Mouse (Mus musculus): ENCODE measurements around the gene Bud31. TPM values are rescaled to one million over a fixed set of nuclear protein-coding genes. Genes with fewer than 3 reads are reported as not detected.
A peak's percentile ranks its signal among the peaks of the same experiment; 100 is the strongest.
"Not testable (repeated sequence)": the region's sequence is repeated elsewhere in the genome, so short reads cannot be mapped to it uniquely, and the experiment has no call there.

Bud31 gene
- polyA plus RNA-seq (2017; shearing (Covaris generic)) = 100 to 1,000 TPM; 105 to 106 TPM

DNA sequence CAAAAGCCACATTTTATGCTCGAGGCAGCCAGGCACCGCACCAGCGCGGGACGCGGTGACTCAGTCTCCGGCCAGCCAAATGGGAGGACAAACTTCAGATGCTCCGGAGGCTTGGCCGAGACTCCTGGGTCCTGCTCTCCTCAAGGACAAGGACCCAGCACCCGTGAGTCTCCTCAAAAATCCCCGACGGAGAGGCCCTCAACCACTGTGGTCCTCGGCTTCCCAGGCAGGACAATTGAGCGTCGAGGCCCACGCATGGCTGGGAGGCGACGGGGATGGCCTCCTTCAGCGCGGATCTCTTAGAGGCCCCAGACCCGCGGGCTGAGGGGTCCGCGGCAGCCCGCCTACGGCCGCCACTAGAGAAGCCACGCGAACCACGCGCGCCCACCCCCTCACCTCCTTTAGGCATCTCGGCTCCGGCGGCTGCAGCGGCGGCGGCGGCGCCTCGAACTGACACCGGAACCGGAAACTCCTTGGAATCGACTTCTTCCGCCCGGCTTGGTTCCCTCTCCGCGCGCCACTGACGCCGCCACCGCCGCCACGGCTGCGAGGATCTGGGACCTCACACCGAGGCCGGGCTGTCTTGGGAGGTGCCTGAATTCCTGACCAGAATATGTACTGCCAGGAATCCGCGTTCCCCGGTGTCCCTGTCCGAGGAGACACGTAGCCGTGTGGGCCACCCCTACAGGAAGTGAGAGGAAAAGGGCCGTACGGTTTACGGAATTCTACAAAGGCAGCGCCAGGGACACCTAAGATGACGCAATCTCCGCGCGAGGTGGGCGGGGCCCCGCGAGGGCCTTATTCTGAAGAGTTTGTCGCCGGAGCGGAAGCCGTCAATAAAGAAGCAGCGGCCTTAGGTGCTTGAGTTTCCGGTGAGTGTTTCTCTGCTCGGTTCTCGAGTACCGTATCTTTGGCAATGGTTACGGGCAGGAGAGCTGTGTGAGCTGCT lies at the start of gene Bud31, which contains the start of gene Pdap1:
TSS of gene Bud31 (plus strand) at position 792 of the 949 bp plus-strand sequence.
TSS of gene Pdap1 (minus strand) at position 668 of the 949 bp plus-strand sequence.
- ATAC-seq = peak; percentile 89

GRCm38 (mm10) chr5:145096195-145096594 lies 44.0 kb upstream of the Bud31 start:
- no peak for ATAC-seq

- ATAC-seq = no peak
These were observed 41.8 kb upstream of the Bud31 start for GRCm38 (mm10) chr5:145098340-145098821.

DNA sequence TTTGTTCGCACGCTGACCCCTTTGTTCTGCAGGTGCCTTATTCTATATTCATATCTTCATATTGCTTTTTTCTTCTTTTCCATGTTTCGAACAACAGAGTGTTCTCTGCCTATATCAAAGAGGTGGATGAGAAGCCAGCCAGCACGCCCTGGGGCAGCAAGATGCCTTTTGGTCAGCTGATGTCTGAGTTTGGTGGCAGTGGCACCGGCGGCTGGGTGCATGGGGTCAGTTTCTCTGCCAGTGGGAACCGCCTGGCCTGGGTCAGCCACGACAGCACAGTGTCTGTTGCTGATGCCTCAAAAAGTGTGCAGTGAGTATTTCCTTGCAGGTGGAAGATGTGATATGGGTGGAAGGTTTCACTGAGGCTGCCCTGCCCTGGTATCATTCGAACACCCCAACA lies 39.2 kb upstream of the Bud31 start:
- no peak for ATAC-seq

GRCm38 (mm10) chr5:145101451-145101850 lies 38.7 kb upstream of the Bud31 start:
- ATAC-seq = not testable (repeated sequence)

DNA sequence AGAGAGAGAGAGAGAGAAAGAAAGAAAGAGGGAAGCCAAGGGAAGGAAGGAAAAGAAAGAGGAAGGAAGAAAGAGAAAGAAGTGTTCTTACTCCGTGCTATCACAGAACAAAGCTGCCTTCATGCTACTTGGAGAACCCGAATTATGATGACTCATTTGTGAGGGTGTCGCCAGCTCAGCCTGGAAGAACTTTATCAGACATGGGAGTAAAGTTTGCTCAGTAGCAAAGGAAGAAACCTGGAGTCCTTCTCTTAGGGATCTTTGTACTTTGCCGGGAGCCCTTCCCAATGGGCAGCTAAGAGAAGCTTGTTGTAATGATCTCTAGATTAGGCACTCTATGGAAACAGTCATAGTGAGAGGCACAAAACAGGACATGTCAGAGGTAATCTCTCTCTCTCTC lies 37.5 kb upstream of the Bud31 start:
- ATAC-seq = no peak

DNA sequence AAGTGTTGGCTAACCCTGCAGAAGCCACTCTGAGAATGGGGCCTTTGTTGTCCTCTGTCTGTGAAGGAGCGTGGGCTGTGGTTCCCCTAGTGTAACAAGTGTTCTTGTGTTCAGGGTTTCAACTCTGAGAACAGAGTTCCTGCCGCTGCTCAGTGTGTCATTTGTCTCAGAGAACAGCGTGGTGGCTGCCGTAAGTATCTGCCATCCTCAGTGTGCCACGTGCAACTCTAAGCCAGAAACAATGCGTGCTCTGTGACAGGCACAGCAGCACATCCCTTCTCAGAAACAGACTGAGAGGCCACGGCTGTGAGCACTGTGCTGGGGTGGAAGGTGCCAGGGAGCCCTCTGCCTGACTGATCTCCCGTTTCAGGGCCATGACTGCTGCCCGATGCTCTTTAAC lies 35.8 kb upstream of the Bud31 start:
- no peak for ATAC-seq

GRCm38 (mm10) chr5:145105694-145106275 lies 34.4 kb upstream of the Bud31 start:
- ATAC-seq = no peak

DNA sequence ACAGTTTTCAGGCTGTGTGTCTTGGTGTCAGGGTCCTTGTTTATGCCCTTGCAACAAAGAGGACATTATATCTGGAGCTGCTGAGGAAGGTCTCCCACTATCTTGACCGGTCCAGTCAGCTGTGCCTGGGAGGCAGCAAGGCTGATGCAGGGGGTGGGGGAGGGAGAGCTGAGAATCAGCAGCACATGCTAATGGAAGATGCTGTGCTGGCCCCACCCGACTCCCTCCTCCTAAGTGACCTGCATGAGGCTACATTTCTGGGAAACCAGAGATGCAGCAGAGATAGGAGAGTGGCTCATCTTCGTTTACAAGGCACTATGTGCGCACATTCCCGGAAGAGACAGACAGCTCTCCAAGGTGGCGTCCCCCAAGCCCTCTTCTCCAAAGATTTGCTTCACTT lies 29.8 kb upstream of the Bud31 start:
- no peak for ATAC-seq

GRCm38 (mm10) chr5:145112566-145112965 lies 27.6 kb upstream of the Bud31 start:
- no peak for ATAC-seq

DNA sequence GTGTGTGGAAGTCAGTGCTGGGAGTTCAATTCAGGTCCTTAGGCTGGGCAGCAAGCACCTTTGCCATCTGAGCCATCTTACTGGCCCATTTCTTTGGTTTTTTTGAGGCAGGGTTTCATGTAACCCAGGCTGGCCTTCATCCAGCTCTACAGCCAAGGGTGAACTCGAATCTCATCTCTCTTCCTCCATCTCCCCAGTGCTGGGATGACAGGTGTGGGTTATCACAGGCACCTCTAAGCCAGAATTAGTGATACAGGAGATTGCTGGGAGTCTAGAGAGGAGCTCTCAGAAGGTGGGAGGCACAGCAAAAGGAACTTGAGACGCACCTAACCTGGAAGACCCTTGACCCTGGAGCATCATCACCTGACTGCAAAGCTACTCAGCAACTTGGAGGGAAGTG lies 26.7 kb upstream of the Bud31 start:
- no peak for ATAC-seq

GRCm38 (mm10) chr5:145114071-145114605 lies 26.0 kb upstream of the Bud31 start, which contains the start of gene Arpc1b:
TSS of gene Arpc1b (plus strand) at chr5:145114215.
- ATAC-seq = peak; percentile 22

- ATAC-seq = peak; percentile 38
These were observed 25.3 kb upstream of the Bud31 start for GRCm38 (mm10) chr5:145114606-145115473.

DNA sequence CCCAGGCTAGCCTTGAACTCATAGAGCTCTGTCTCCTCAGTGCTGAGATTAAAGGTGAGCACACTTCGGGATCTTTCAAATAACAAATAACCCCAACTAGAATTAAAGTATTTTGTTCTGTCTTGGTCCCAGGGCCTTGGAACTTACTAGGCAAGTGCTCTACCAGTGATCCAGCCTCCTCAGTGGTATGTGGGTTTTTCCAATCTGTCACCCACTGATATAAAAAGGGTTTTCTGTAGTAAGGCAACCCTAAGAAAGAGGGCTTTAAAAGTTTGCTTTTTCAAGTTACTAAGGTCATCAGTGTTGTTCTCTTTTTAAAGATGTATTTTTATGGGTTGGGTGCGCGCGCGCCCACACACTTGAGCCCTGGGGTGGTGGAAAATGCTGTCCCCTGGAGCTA lies 24.4 kb upstream of the Bud31 start:
- ATAC-seq = no peak

DNA sequence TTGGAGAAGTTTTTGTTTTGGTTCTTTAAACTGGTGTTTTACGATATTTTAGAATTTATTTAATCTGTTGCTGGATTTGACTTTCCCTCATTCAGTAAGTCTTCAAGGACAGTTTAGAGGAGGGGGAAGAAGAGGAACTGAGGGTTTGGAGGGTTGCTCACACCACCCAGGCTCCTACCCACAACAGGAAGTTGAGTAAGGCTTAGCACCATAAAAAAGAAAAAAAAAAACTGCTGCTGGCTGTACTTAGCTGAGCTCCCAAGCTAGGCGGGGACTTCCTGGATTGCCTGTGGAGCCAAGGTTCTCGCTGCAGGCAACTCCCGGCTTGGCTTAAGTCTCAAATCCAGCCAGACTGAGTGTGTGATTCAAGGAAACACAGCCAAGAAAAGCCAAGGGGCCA lies 23.8 kb upstream of the Bud31 start:
- ATAC-seq = peak; percentile 85

DNA sequence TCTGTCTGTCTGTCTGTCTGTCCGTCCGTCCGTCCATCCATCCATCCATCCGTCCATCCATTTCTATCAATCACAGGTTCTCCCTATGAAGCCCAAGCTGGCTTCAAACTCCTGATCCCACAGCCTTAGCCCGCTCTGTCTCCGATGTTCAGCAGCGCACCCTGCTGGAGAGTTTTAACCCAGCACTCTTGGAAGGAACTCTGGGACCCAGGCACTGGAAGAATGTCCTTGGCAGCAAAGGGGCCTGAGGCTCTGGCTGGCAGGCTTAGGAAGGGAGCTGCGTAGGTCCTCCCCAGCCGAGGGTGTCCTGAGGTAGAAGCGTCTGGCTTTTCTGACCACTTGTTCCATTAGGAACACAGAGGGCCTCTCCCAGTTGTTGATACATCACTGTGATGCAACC lies 23.2 kb upstream of the Bud31 start:
- no peak for ATAC-seq

DNA sequence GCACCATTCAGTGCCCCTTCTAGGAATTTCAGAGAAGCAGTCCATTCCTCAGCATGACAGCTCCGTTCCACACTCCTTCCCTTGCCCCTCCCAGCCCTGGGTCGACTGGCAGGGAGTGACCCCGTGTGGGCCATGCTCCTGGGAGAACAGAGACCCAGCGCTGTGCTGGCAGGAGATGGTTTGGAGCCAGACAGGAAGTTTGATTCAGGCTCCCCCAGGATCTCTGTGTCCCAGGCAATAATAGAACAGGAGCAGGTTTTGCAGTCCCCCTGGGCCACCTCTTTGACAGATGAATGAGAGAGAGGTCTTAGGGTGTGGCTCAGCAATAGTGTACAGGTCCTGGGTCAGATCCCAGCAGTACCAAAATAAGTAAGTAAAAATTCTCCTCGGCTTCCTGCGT lies 22.2 kb upstream of the Bud31 start:
- ATAC-seq = no peak

GRCm38 (mm10) chr5:145118461-145118860 lies 21.7 kb upstream of the Bud31 start:
- ATAC-seq = no peak

DNA sequence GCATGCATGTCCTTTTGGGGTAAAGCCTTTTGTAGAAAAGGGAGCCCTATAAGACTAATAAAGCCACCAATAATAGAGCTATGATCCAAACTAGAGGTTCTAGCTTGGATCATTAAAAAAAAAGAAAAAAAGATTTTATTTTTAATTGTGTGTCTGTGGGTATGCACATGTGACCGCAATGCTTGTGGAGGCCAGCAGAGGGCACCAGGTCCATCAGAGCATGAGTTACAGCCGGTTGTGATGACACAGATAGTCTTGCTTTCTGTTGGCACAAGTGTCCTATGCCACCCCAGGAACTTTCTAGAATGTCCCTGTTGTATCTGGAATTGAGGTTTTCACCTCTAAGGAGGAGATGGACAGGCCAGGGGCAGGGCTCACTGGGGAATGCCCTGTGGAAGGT lies 20.8 kb upstream of the Bud31 start:
- no peak for ATAC-seq

- ATAC-seq = no peak
These were observed 19.2 kb upstream of the Bud31 start for GRCm38 (mm10) chr5:145120921-145121320.

GRCm38 (mm10) chr5:145123396-145123795 lies 16.8 kb upstream of the Bud31 start:
- ATAC-seq = no peak

DNA sequence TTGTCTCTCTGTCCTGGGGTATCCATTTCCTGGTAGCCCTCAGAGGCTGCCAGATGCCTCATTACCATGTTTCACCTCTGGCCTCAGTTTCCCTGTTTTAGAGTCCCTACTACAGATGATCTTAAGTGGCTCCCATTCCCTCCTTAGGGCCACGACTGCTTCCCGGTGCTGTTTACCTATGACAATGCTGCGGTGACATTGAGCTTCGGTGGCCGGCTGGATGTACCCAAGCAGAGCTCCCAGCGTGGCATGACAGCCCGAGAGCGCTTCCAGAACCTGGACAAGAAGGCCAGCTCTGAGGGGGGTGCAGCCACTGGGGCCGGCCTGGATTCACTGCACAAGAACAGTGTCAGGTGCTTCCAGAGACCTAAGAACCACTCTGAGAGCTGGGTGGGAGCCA lies 13.6 kb upstream of the Bud31 start:
- no peak for ATAC-seq
